Mouse (Mus musculus): Measurements from ENCODE around the gene Hamp2. TPM values are rescaled to one million over a fixed set of nuclear protein-coding genes. Genes with fewer than 3 reads are reported as not detected.
"Not testable (repeated sequence)": the region's sequence is repeated elsewhere in the genome, so short reads cannot be mapped to it uniquely, and the experiment has no call there.

The Hamp2 gene
- total RNA-seq, 2 experiments from 2014 or later, result not detected

DNA sequence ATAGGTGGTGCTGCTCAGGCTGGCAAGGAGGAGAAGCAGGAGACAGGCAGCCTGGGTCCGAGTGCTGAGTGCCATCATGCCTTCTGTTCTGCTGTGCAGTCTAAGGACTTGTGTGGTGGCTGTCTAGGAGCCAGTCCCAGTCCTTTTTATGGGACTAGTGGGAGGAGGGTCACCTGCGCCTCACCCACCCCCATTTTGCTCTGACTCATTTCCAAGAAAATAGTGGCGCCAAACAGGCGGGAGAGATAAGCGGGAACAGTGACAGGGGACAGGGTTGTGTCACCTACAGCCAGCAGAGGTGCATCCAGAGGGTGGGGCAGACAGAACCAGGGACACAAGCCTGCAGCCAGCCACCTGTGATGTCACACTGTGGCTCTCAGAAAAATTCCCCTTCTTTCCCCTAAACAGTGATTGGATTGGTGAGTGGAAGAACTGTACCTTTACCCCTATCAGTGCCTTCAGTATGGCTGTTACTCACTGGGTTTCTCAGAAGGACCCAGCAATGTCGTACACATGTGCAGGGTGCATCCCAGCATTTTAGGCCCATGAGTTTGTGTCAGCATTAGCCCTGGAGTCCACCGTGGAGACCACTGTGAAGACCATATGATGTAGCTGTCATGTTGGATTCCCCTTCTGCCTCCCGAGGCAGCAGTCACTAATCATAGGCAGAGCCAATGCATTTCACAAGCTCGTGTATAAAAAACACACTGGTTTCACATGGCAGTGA, 19.6 kb upstream of the Hamp2 start, which contains the start of gene Hamp:
TSS of gene Hamp (minus strand) at position 124 of the 727 bp plus-strand sequence.
- Histone ChIP-seq H3K4me3 (no peak within 1 kb of the TSS), H3K27ac (no peak within 1 kb of the TSS)
- TF ChIP-seq CTCF (conservative IDR thresholded peaks at IDR 0.05), result no peak
- no peak for DNase-seq (ENCODE audit: low spot score in 2 of 2)

DNA sequence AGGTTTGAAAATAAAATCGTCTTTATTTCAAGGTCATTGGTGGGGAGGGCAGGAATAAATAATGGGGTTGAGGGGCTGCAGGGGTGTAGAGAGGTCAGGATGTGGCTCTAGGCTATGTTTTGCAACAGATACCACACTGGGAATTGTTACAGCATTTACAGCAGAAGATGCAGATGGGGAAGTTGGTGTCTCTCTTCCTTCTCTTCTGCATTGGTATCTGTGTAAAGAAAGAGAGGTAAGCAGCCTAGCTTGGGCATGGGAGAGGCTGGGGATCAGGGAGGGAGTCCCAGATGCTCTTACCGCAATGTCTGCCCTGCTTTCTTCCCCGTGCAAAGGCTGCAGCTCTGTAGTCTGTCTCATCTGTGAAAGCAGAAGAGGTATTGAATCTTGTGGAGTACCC, 17.9 kb upstream of the Hamp2 start:
- not testable (repeated sequence) for H3K27ac ChIP-seq; DNase-seq (ENCODE audit: low spot score in 2 of 2); H3K4me3 ChIP-seq

DNA sequence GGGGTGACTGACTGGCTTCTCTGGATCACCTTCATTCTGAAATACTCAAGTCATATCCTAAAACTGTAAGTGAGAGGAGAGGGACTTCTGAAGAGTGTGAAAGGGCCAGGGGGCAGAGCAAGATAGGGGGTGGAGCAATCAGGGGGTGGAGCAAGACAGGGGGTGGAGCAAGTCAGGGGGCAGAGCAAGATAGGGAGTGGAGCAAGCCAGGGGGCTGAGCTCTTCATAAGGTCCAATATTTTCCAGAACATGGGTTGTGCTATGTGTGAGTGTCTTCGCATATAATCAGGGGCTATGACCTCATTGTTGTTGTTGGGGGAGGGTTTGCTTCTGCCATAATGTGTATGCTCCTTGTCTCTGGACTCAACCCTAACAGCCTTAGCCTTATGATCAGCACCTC, 15.6 kb upstream of the Hamp2 start:
- not testable (repeated sequence) for DNase-seq (ENCODE audit: low spot score in 2 of 2)

DNA sequence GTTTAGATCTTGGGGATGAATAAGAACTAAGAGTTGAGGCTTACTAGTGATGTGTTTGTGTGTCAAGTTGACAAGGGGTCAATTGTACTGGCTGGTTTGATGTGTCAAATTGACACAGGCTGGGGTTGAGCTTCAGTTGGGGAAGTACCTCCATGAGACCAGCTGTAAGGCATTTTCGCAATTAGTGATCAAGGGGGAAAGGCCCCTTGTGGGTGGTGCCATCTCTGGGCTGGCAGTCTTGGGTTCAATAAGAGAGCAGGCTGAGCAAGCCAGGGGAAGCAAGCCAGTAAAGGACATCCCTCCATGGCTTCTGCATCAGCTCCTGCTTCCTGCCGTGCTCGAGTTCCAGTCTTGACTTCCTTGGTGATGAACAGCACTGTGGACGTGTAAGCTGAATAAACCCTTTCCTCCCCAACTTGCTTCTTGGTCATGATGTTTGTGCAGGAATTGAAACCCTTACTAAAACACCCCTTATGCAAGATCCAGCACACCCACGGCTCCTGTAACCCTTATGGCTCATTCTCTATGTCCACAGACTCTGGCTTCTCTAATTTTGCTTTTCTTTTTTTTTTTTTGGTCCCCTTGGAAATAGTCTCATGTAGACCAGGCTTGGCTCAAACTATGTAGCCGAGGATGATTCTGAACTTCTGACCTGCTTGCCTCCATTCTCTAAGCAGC, 11.1 kb upstream of the Hamp2 start:
- not testable (repeated sequence) for DNase-seq (ENCODE audit: low spot score in 2 of 2); H3K27ac ChIP-seq; H3K4me3 ChIP-seq

More for the DNA sequence above, 15.6 kb upstream of the Hamp2 start:
- H3K4me3 ChIP-seq, H3K27ac ChIP-seq: not testable (repeated sequence)

DNA sequence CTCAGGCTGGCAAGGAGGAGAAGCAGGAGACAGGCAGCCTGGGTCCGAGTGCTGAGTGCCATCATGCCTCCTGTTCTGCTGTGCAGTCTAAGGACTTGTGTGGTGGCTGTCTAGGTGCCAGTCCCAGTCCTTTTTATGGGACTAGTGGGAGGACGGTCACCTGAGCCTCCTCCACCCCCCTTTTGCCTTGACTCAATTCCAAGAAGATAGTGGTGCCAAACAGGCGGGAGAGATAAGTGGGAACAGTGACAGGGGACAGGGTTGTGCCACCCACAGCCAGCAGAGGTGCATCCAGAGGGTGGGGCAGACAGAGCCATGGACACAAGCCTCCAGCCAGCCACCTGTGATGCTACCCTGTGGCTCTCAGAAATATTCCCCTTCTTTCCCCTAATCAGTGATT, 410 bp downstream of the Hamp2 start:
- no peak for DNase-seq (ENCODE audit: low spot score in 2 of 2)
- TF ChIP-seq CTCF (conservative IDR thresholded peaks at IDR 0.05), result no peak
- H3K27ac ChIP-seq, result no peak overlapping the region
- H3K4me3 ChIP-seq, result no peak overlapping the region

DNA sequence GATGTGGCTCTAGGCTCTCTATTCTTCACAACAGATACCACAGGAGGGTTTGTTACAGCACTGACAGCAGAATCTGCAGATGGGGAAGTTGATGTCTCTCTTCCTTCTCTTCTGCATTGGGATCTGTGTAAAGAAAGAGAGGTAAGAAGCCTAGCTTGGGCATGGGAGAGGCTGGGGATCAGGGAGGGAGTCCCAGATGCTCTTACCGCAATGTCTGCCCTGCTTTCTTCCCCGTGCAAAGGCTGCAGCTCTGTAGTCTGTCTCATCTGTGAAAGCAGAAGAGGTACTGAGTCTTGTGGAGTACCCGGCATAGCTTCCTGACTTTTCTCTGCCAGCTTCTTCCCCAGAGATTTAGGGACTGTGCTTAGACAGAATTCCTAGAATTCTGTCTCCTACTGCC, 2.0 kb downstream of the Hamp2 start:
- not testable (repeated sequence) for H3K27ac ChIP-seq

DNA sequence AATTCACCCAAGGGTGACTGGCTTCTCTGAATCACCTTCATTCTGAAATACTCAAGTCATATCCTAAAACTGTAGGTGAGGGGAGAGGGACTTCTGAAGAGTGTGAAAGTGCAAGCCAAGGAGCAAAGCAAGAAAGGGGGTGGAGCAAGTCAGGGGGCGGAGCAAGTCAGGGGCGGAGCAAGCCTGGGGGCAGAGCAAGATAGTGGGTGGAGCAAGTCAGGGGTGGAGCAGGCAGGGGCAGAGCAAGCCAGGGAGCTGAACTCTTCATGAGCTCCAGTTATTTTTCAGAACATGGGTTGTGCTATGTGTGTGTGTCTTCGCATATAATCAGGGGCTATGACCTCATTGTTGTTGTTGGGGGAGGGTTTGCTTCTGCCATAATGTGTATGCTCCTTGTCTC, 4.3 kb downstream of the Hamp2 start:
- DNase-seq (ENCODE audit: low spot score in 2 of 2), result no peak
- no peak overlapping the region for H3K4me3 ChIP-seq
- TF ChIP-seq CTCF (conservative IDR thresholded peaks at IDR 0.05), result no peak

More for the DNA sequence above, 2.0 kb downstream of the Hamp2 start:
- H3K4me3 ChIP-seq; DNase-seq (ENCODE audit: low spot score in 2 of 2): not testable (repeated sequence)

DNA sequence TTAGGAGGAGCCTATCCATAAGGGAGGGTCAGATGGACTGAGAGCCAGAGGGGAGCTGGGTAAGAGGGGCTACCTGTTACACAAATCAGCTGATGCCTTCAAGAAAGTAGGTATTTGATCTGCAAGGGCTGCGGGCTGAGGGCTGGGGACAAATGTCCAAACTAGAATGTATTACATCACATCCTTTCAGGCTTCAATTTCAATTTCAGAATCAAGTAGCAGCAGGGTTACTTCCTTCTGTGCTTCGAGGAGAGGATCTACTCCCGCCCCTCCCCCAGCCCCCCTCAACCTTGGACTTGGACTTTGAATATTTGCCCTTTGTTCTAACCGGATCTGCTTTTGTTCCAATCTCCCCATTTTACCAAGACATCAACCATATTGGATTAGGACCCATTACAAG, 7.3 kb downstream of the Hamp2 start:
- Histone ChIP-seq H3K4me3 (peak overlapping the region; percentile 18; the same call in 1 of the 2 replicates), H3K27ac (peak overlapping the region; percentile 77)
- DNase-seq (ENCODE audit: low spot score in 2 of 2), result no peak
- no peak for TF ChIP-seq CTCF (conservative IDR thresholded peaks at IDR 0.05)

More for the DNA sequence above, 4.3 kb downstream of the Hamp2 start:
- H3K27ac ChIP-seq, result no peak overlapping the region

DNA sequence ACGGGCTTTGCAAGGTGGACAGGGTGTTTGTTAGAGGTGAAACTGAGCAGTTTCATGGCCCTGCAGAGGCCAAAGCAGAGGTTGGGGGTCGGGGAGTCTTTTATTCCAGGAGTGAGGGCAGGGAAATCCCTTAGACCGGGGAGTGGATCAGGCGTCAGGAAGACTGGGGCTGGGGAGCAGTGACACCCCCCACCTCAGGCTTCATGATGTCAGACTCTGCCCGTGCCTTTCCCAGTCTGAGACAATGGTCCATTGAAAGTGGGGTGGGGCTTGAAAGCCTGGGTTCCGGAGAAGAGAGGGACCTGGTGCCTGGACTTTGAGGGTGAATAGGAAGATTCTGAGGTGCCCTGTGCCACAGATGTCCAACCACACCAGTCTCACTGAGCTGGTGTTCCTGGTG, 7.8 kb downstream of the Hamp2 start:
- TF ChIP-seq CTCF (conservative IDR thresholded peaks at IDR 0.05), result no peak
- Histone ChIP-seq H3K4me3 (peak overlapping the region; percentile 18; the same call in 1 of the 2 replicates), H3K27ac (peak overlapping the region; percentile 77)
- peak; percentile 15 to 28 for DNase-seq (ENCODE audit: low spot score in 2 of 2)

DNA sequence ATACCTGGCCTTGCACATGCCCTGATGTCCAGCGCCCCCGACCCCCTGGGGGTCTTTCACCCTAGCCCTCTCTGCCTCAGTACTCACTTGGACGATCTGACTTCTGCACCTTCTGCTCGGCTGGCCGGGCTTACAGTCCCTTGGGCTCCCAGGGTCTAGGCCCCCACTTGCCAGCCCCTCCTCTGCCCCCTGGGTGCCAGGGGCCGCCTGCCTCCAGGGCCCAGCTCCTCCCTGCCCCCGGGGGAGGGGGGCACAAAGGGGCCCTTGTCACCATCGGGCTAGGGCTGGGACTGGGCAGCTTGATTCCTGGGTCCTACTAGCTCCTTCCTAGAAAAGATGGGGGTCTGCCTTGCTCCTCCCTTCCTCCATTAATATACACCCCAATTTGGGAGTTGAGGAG, 9.7 kb downstream of the Hamp2 start, which contains the start of gene Mag:
TSS of gene Mag (minus strand) at position 142 of the 400 bp plus-strand sequence.
- DNase-seq (ENCODE audit: low spot score in 2 of 2), result peak; percentile 18 to 19
- peak within 1 kb of the TSS; percentile 75 for H3K27ac ChIP-seq
- peak within 1 kb of the TSS; percentile 17 for H3K4me3 ChIP-seq
- no peak for TF ChIP-seq CTCF (conservative IDR thresholded peaks at IDR 0.05)

DNA sequence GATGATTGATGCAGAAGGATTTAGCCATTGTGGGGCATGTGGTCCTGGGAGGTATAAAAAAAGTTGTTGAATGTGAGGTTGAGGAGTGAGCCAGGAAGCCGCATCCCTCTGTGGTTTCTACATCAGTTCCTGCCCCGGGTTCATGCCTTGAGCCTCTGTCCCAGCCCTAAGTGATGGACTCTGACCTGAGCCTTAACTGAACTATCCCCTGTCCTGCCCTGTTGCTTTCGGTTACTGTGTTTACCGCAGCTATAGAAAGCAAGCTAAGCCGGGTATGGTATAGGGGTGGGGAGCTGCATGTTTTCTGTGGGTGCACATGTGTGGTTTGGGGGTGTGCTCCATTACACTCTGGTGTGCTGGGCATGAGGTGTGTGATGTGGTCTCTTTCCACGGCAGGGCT, 14.7 kb downstream of the Hamp2 start:
- H3K27ac ChIP-seq, result no peak overlapping the region
- no peak for DNase-seq (ENCODE audit: low spot score in 2 of 2)
- TF ChIP-seq CTCF (conservative IDR thresholded peaks at IDR 0.05), result no peak
- H3K4me3 ChIP-seq, result no peak overlapping the region

DNA sequence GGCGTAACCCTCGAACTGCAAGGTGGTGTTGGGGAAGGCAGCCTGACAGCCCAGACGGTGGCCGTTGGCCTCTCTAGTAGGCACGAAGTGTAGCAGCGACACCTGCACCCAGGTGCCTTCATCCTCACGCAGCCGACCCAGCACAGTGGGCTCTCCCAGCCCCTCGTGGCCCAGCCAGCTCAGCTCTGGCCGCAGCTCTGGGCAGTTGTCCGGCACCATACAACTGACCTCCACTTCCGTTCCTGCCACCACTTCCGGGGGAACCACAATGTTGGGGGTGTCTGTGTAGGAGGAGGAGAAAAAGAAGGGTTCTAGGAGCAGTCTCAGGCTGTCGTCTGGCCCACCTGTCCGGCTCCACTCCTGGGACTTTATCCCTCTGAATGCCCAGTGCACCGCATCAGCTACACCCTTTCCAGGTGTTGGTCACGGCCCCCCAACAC, 15.5 kb downstream of the Hamp2 start:
- TF ChIP-seq CTCF (conservative IDR thresholded peaks at IDR 0.05), result no peak
- DNase-seq (ENCODE audit: low spot score in 2 of 2), result no peak
- H3K27ac ChIP-seq, result no peak overlapping the region
- H3K4me3 ChIP-seq, result no peak overlapping the region; the same call in 1 of the 2 replicates

DNA sequence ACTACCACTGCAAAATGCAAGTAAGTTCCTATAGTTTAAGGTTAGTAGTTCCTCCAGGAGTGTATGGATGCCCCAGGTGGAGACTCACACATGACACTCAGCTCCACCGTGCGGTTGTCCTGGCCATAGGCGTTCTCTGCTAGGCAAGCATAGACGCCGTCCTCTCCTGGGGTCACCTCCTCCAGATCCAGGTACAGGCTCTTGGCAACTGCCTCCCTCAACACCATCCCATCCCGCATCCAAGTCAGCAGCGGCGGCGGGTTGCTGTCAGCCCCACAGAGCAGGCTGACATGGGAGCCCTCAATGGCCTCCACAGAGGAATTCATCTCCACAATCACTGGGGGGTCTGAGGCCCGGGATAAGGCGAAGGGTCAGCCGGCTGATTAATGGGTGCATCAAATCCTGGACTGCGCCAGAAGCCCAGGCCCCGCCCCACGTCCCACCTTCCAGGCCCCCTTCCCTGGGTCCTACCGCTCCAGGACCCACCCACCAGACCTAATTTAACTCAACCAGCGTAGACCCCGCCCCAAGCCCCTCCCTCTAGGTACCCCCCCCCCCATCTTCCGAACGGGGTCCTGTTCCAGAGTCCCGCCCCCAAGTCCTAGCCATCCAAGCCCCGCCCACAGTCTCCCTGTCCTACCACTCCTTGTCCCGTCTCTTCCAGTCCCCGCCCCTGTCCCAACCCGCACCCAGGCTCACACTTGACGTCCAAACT, 16.0 kb downstream of the Hamp2 start:
- TF ChIP-seq CTCF (conservative IDR thresholded peaks at IDR 0.05), result 0 out of 2 replicates have a peak, but pooled peaks have one; percentile 5
- DNase-seq (ENCODE audit: low spot score in 2 of 2), result no peak
- Histone ChIP-seq H3K27ac (no peak overlapping the region), H3K4me3 (peak overlapping the region; percentile 8; the same call in 1 of the 2 replicates)

Data from layer of hippocampus, adult 2 months (tissue).